In genomic region chr15:79262375-79262774, GRCm38 (mm10) we compare ENCODE assay signal across 8 mouse cellular contexts. TPM values are rescaled to one million over a fixed set of nuclear protein-coding genes. Genes with fewer than 3 reads are reported as not detected.
DNase-seq lines count a peak whose midpoint lies in the region; ATAC-seq and TF ChIP-seq lines count a peak whose summit lies in the region.

No protein-coding gene starts in this region.

- DNase-seq in left cerebral cortex, adult 2 months (ENCODE audit: extremely low spot score in 1 of 2, low spot score in 2 of 2), result no peak
- DNase-seq in left cerebral cortex, postnatal 14 days (ENCODE audit: low spot score in 2 of 2), result no peak
- peak; percentile 53 for DNase-seq in neural tube, embryonic 10.5 days (ENCODE audit: extremely low spot score, low spot score)
- no peak for DNase-seq in right cerebral cortex, postnatal 14 days
- no peak for DNase-seq in layer of hippocampus, adult 9-10 months (ENCODE audit: low spot score)
- no peak for DNase-seq in spleen, postnatal 4 days (ENCODE audit: low spot score in 2 of 2)

- peaks cover 52% of the 10 kb centered on the region for H3K27me3 ChIP-seq in embryonic facial prominence, embryonic 12.5 days
- peaks cover 3% of the 10 kb centered on the region; the same call in 1 of the 2 replicates for H3K27me3 ChIP-seq in intestine, embryonic 16.5 days (replicated peaks; ENCODE audit: control insufficient read depth, insufficient read depth, low read length)

- H3K4me2 ChIP-seq in embryonic facial prominence, embryonic 12.5 days (replicated peaks), result peak overlapping the region; percentile 100
- peak overlapping the region; percentile 100; the same call in 1 of the 2 replicates for H3K4me2 ChIP-seq in intestine, embryonic 16.5 days (ENCODE audit: low read depth, low read length)

- no peak for ATAC-seq in embryonic facial prominence, embryonic 12.5 days (ENCODE audit: insufficient number of reproducible peaks, insufficient read depth, low FRiP score, low TSS enrichment)
- no peak for ATAC-seq in intestine, embryonic 16.5 days

- peak; percentile 45 for TF ChIP-seq CTCF in left cerebral cortex, adult 2 months (IDR thresholded peaks at IDR 0.05)

- no peak overlapping the region for H3K9ac ChIP-seq in embryonic facial prominence, embryonic 12.5 days
- H3K9ac ChIP-seq in intestine, embryonic 16.5 days (ENCODE audit: low read depth, low read length), result no peak overlapping the region

- H3K4me1 ChIP-seq in embryonic facial prominence, embryonic 12.5 days, result peaks cover 19% of the 10 kb centered on the region; the same call in 1 of the 2 replicates
- peaks cover 11% of the 10 kb centered on the region for H3K4me1 ChIP-seq in intestine, embryonic 16.5 days (ENCODE audit: control insufficient read depth, insufficient read depth, low read length)

- H3K4me3 ChIP-seq in left cerebral cortex, adult 2 months, result no peak overlapping the region
- no peak overlapping the region for H3K4me3 ChIP-seq in embryonic facial prominence, embryonic 12.5 days
- H3K4me3 ChIP-seq in intestine, embryonic 16.5 days (ENCODE audit: low read length), result no peak overlapping the region

- no peaks in the 10 kb centered on the region for H3K9me3 ChIP-seq in embryonic facial prominence, embryonic 12.5 days
- no peaks in the 10 kb centered on the region for H3K9me3 ChIP-seq in intestine, embryonic 16.5 days (ENCODE audit: control insufficient read depth, low read length)

- no peak overlapping the region for H3K27ac ChIP-seq in left cerebral cortex, adult 2 months
- H3K27ac ChIP-seq in embryonic facial prominence, embryonic 12.5 days, result no peak overlapping the region
- no peak overlapping the region for H3K27ac ChIP-seq in intestine, embryonic 16.5 days (ENCODE audit: low read length)

- no peaks in the 10 kb centered on the region for H3K36me3 ChIP-seq in embryonic facial prominence, embryonic 12.5 days
- no peaks in the 10 kb centered on the region for H3K36me3 ChIP-seq in intestine, embryonic 16.5 days (ENCODE audit: control insufficient read depth, insufficient read depth, low read length)

- 22% methylated on average over 13 of the region's 13 CpGs for whole genome bisulfite sequencing in embryonic facial prominence, embryonic 12.5 days
- whole genome bisulfite sequencing in intestine, embryonic 16.5 days, result 23% methylated on average over 13 of the region's 13 CpGs

- intact Hi-C loops in left cerebral cortex, adult 2 months (cut with DNase I), result loop anchor here (5.0 kb wide), 1 partner anchor 190 kb away; no protein-coding TSS in a partner anchor
- intact Hi-C loops in left cerebral cortex, postnatal 14 days (cut with DNase I), result no loop called here

RNA-seq across cellular contexts. Expression of gene Slc16a8, which starts 7.8 kb away (rescaled TPM):
- under 1 TPM in 1 of 2 experiments, not detected in 1; 0.25 TPM for total RNA-seq in left cerebral cortex, adult 2 months (2021)
- total RNA-seq in left cerebral cortex, postnatal 14 days (2021), result not detected
- 0.25 and 0.50 TPM in 2 replicates for polyA plus RNA-seq in embryonic facial prominence, embryonic 12.5 days (2016; fragmentation: Nextera tagmentation; extraction: Ambion mirVana)
- polyA plus RNA-seq in intestine, embryonic 16.5 days (2015; fragmentation: Nextera tagmentation; extraction: Ambion mirVana), result 0.07 TPM in 1 of 2 replicates, not detected in the other

RNA-seq across cellular contexts. Expression of gene Baiap2l2, which starts 23.0 kb away (rescaled TPM):
- total RNA-seq in left cerebral cortex, adult 2 months (2021), result 1 to 10 TPM; 5.9 to 6.4 TPM
- 1 to 10 TPM; 3.3 to 7.0 TPM for total RNA-seq in left cerebral cortex, postnatal 14 days (2021)
- polyA plus RNA-seq in embryonic facial prominence, embryonic 12.5 days (2016; fragmentation: Nextera tagmentation; extraction: Ambion mirVana), result 10.1 and 10.7 TPM in 2 replicates
- 13.6 and 17.9 TPM in 2 replicates for polyA plus RNA-seq in intestine, embryonic 16.5 days (2015; fragmentation: Nextera tagmentation; extraction: Ambion mirVana)

RNA-seq across cellular contexts. Expression of gene Gm49486, which starts 33.2 kb away (rescaled TPM):
- 1 to 10 TPM; 1.0 TPM for total RNA-seq in left cerebral cortex, adult 2 months (2021)
- 1 to 10 TPM in 1 of 2 experiments, under 1 TPM in 1; 0.94 to 1.2 TPM for total RNA-seq in left cerebral cortex, postnatal 14 days (2021)
- 0.78 and 0.90 TPM in 2 replicates for polyA plus RNA-seq in embryonic facial prominence, embryonic 12.5 days (2016; fragmentation: Nextera tagmentation; extraction: Ambion mirVana)
- polyA plus RNA-seq in intestine, embryonic 16.5 days (2015; fragmentation: Nextera tagmentation; extraction: Ambion mirVana), result 0.29 and 0.32 TPM in 2 replicates

RNA-seq across cellular contexts. Expression of gene Pick1, which starts 33.4 kb away (rescaled TPM):
- total RNA-seq in left cerebral cortex, adult 2 months (2021), result 10 to 100 TPM; 55.7 to 57.8 TPM
- total RNA-seq in left cerebral cortex, postnatal 14 days (2021), result 10 to 100 TPM; 52.0 to 56.4 TPM
- polyA plus RNA-seq in embryonic facial prominence, embryonic 12.5 days (2016; fragmentation: Nextera tagmentation; extraction: Ambion mirVana), result 60.2 and 60.7 TPM in 2 replicates
- polyA plus RNA-seq in intestine, embryonic 16.5 days (2015; fragmentation: Nextera tagmentation; extraction: Ambion mirVana), result 51.2 and 56.2 TPM in 2 replicates
